Mouse (Mus musculus): ENCODE results near the gene Gm28035. TPM values are rescaled to one million over a fixed set of nuclear protein-coding genes. Genes with fewer than 3 reads are reported as not detected.

The Gm28035 gene
- polyA plus RNA-seq, 1 experiment from 2014 or later: 0.09 TPM

DNA sequence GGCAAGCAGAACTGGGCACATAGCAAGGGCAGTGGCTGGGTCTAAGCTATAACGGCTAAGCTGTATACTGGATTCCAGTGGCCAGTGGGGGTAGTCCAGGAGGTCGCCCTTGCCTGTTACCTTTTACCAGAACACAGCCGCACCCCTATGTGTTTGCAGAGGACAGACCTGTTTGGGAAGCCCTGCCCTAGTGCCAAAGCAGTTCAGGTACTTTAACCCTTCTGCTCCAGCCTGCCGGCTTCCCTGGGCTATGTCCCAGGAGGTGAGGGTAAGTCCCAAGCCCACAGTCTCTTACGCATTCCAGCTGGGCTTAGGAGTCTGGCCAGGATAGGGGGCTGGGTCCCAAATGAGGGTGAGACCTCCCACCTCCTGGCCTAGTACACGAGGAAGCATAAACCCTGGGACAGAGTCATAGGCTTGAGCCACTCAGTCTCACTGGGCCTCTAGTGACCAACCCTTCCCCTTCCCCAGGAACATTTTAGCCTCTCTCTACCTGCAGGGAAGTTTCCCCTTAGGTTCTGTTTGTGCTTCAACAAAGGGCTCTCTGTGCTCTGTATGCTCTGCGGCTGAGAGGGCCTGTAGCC, 4.3 kb downstream of the Gm28035 start:
- WGBS: 80% methylated on average over 7 of the region's 7 CpGs
- Histone ChIP-seq H3K36me3 (replicated peaks) (peaks cover 97% of the 10 kb centered on the region), H3K27ac (no peak overlapping the region), H3K4me1 (peaks cover 15% of the 10 kb centered on the region), H3K9me3 (no peaks in the 10 kb centered on the region), H3K27me3 (ENCODE audit: poor library complexity, severe bottlenecking) (no peaks in the 10 kb centered on the region), H3K4me3 (no peak overlapping the region)
- no peak for DNase-seq (ENCODE audit: extremely low spot score, low spot score)

DNA sequence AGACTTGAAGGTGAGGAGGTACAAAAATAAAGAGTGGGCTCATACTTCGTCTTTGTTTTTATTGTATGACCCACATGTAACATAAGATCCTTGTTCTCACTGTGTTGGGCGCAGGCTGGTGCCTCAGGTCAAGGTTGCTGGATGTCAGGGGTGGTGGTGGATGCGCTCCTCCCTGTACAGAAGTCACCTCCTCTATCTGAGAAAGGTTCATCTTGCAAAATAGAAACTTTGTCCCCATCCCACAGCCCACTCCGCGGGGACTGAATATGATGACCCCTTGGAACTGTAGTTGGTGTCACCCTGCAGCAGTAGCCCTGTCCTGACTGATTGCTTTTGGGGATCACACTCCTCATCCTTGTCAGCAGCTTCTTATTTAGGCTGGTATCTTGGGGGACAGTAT, 6.7 kb downstream of the Gm28035 start:
- no peaks in the 10 kb centered on the region for H3K27me3 ChIP-seq (ENCODE audit: poor library complexity, severe bottlenecking)
- WGBS: 89% methylated on average over 5 of the region's 5 CpGs

DNA sequence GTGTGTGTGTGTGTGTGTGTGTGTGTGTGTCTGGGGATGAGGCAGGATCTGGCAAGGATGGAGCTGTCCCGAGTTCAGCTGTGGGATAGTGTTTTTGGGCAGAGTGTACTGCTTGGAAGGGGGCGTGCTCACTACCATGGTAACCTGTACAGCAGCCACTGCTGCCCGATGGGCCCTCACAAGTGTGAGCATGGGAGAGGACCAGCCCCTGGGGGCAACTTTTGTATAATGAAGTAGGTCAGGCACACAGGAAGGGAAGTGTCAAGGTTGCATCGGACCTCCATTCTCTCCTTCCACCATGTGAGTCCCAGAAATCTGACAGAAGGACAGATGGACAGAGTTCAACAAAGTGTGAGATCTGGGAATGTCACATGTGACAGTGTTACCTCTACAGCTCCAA, 7.3 kb downstream of the Gm28035 start:
- H3K27me3 ChIP-seq (ENCODE audit: poor library complexity, severe bottlenecking): no peaks in the 10 kb centered on the region
- H3K4me1 ChIP-seq: peaks cover 5% of the 10 kb centered on the region
- peaks cover 96% of the 10 kb centered on the region for H3K36me3 ChIP-seq (replicated peaks)
- H3K9me3 ChIP-seq: no peaks in the 10 kb centered on the region
- WGBS: 75% methylated on average over 4 of the region's 4 CpGs
- no peak overlapping the region for H3K4me3 ChIP-seq
- H3K27ac ChIP-seq: no peak overlapping the region
- no peak for DNase-seq (ENCODE audit: extremely low spot score, low spot score)

More for the DNA sequence above, 6.7 kb downstream of the Gm28035 start:
- no peak overlapping the region for H3K4me3 ChIP-seq
- no peaks in the 10 kb centered on the region for H3K9me3 ChIP-seq
- DNase-seq (ENCODE audit: extremely low spot score, low spot score): no peak
- H3K36me3 ChIP-seq (replicated peaks): peaks cover 97% of the 10 kb centered on the region
- no peak overlapping the region for H3K27ac ChIP-seq
- peaks cover 10% of the 10 kb centered on the region for H3K4me1 ChIP-seq

DNA sequence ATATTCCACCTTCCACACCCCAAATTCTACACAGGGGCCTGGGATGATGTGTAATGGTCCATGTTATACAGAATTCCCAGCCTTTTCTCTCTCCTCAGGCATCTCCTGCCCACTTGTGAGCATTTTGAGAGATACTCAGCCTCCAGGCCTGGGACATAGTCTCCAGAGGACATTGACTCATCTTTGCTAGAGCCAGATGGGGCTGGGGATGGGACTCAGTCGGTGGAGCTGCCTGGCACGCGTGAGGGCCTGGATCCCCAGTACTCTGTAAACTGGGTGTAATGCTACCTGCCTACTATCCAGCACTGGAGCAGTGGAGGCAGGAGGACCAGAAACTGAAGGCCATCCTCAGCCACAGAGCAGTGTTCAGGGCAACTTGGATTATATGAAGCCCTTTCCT, 8.8 kb downstream of the Gm28035 start:
- no peaks in the 10 kb centered on the region for H3K9me3 ChIP-seq
- no peak overlapping the region for H3K4me3 ChIP-seq
- peaks cover 96% of the 10 kb centered on the region for H3K36me3 ChIP-seq (replicated peaks)
- H3K4me1 ChIP-seq: peaks cover 4% of the 10 kb centered on the region
- 94% methylated on average over 3 of the region's 3 CpGs for WGBS
- H3K27ac ChIP-seq: no peak overlapping the region
- no peaks in the 10 kb centered on the region for H3K27me3 ChIP-seq (ENCODE audit: poor library complexity, severe bottlenecking)
- no peak for DNase-seq (ENCODE audit: extremely low spot score, low spot score)

DNA sequence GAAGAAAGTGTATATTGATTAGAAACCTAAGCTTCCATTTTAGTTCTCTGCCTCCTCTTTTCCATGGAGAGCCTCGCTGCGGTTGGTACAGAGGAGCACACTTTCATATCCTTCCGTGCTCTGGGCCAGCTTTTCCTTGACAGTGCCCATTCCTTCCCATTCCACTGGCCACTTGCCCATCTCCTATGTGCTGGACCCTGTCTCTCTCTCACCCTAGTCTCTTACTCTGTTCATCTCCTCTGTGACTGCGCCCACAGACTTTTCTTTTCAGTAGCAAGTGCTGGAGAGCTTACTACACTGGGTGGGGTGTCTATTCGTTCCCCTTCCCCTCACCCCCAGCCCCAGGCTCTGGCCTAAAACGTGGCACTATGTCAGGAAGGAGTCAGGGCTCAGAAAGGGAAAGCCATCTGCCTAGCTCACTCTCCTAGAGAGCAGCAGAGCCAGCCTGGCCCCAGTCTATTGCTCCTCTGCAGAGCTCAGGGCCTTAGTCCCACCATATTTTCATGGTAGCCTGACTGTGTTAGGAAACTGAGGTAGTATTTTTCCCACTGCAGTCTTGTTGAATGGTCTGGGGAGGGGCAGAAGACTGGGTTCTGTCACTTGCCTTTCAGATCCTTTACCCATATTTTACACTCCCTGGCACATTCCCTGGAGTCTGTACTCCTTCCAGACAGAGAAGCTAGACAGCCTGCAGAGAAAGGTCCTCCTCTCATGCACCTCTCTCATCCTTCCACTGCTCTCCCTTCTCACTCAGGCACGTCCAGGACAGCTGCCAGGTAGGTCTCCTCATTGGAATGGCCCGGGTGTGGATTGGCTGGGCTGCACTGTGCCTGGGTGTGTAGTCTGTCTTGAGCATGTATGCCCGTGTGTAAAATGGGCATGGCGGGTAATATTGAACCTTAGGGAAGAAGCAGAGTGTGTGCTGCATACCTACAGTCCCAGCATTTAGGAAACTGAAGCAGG, 10.1 kb downstream of the Gm28035 start:
- peaks cover 4% of the 10 kb centered on the region; the same call in 1 of the 2 replicates for H3K4me1 ChIP-seq
- no peak for DNase-seq (ENCODE audit: extremely low spot score, low spot score)
- H3K4me3 ChIP-seq: no peak overlapping the region
- no peaks in the 10 kb centered on the region for H3K27me3 ChIP-seq (ENCODE audit: poor library complexity, severe bottlenecking)
- no peak overlapping the region for H3K27ac ChIP-seq
- no peaks in the 10 kb centered on the region for H3K9me3 ChIP-seq
- H3K36me3 ChIP-seq (replicated peaks): peaks cover 96% of the 10 kb centered on the region
- WGBS: 89% methylated on average over 10 of the region's 10 CpGs

DNA sequence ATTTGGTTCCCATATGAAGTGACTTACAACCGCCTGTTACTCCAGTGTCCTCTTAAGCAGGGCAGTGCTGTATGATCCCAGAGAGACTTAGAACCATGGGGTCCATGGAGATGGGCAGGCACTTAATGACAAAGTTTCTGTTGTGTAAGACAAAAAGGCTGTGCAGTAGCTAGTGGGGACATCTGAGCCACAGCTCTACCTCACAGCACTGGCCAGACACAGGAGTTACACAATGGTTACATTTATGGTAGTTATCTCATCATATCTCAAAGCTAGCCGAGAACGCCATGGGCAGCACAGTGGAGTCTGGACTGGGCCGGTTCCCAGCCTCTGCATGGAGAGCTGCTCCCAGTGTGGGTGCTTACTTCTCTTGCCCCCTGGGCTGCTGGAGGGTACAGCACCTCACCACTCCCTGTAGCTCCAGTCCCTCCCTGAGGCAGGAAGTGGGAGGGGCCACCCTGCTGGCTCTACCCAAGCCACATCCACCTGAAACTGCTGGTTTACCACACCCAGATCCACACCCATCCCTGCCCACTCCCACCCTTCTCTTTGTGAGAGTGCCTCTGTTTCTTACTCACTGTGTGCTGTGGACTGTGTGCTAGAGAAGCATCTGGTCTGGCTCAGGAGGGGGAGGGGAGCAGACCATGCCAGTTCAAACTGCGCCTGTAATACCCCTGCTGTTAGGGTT, 11.2 kb downstream of the Gm28035 start:
- WGBS: 86% methylated on average over 5 of the region's 5 CpGs

DNA sequence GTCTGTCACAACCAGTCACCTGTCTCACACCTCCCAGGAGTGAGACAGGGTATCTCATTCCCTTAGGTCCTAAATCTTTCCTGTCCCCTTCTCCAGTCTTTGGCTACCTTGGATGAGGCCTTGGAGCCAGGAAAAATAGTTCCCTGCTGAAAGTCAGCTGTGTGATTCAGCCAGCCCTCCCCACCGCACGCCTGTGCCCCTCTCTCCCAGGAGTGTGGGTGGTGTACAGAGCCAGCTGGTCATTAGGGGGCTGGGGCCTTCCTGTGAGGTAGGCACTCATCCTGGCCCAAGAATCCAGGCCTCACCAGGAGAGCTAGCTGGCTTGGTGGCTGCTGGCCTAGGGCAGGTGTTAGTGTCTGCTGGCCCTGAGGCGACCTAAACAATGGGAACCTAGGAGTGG, 12.2 kb downstream of the Gm28035 start:
- no peak for DNase-seq (ENCODE audit: extremely low spot score, low spot score)
- Histone ChIP-seq H3K27me3 (ENCODE audit: poor library complexity, severe bottlenecking) (no peaks in the 10 kb centered on the region), H3K36me3 (replicated peaks) (peaks cover 99% of the 10 kb centered on the region), H3K4me3 (no peak overlapping the region), H3K27ac (no peak overlapping the region), H3K4me1 (peaks cover 3% of the 10 kb centered on the region; the same call in 1 of the 2 replicates), H3K9me3 (no peaks in the 10 kb centered on the region)
- WGBS: 86% methylated on average over 3 of the region's 3 CpGs

More for the DNA sequence above, 11.2 kb downstream of the Gm28035 start:
- peaks cover 97% of the 10 kb centered on the region for H3K36me3 ChIP-seq (replicated peaks)
- no peaks in the 10 kb centered on the region for H3K9me3 ChIP-seq
- no peak for DNase-seq (ENCODE audit: extremely low spot score, low spot score)
- no peak overlapping the region for H3K4me3 ChIP-seq
- peaks cover 4% of the 10 kb centered on the region; the same call in 1 of the 2 replicates for H3K4me1 ChIP-seq
- no peak overlapping the region for H3K27ac ChIP-seq
- no peaks in the 10 kb centered on the region for H3K27me3 ChIP-seq (ENCODE audit: poor library complexity, severe bottlenecking)

DNA sequence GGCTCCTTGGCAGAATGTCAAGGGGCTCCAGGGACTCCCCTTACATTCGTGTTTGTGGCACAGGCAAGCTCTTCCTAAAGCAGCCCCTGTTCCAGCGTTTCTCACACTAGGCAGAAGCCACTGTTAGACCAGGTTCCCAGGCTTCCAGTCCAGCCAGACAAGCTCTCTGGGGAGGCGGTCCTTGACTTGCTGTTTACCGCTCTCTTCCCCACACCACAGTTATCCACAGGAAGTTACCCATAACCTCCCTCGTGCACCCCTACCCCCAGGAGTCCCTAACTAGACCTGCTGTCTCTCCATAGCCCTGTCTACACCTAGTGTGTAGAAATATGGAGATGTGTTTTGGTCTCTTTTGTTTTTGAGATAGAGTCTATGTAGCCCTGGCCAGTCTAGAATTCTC, 13.4 kb downstream of the Gm28035 start:
- no peak overlapping the region for H3K27ac ChIP-seq
- no peak overlapping the region for H3K4me3 ChIP-seq
- H3K36me3 ChIP-seq (replicated peaks): peaks cover 99% of the 10 kb centered on the region
- 87% methylated on average over 5 of the region's 5 CpGs for WGBS
- H3K27me3 ChIP-seq (ENCODE audit: poor library complexity, severe bottlenecking): no peaks in the 10 kb centered on the region
- DNase-seq (ENCODE audit: extremely low spot score, low spot score): no peak
- H3K4me1 ChIP-seq: no peaks in the 10 kb centered on the region; the same call in 1 of the 2 replicates
- H3K9me3 ChIP-seq: no peaks in the 10 kb centered on the region

DNA sequence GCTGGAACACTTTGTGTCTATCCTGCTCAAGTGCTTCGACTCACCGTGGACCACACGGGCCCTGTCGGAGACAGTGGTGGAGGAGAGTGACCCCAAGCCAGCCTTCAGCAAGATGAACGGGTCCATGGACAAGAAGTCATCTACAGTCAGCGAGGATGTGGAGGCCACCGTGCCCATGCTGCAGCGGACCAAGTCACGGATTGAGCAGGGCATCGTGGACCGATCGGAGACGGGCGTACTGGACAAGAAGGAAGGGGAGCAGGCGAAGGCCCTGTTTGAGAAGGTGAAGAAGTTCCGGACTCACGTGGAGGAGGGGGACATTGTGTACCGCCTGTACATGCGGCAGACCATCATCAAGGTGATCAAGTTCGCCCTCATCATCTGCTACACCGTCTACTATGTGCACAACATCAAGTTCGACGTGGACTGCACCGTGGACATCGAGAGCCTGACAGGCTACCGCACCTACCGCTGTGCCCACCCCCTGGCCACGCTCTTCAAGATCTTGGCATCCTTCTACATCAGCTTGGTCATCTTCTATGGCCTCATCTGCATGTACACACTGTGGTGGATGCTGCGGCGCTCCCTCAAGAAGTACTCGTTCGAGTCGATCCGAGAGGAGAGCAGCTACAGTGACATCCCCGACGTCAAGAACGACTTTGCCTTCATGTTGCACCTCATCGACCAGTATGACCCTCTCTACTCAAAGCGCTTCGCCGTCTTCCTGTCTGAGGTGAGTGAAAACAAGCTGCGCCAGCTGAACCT, 15.4 kb downstream of the Gm28035 start:
- no peaks in the 10 kb centered on the region for H3K27me3 ChIP-seq (ENCODE audit: poor library complexity, severe bottlenecking)
- H3K27ac ChIP-seq: no peak overlapping the region
- H3K4me1 ChIP-seq: no peaks in the 10 kb centered on the region; the same call in 1 of the 2 replicates
- DNase-seq (ENCODE audit: extremely low spot score, low spot score): no peak
- 98% methylated on average over 42 of the region's 42 CpGs for WGBS
- no peak overlapping the region for H3K4me3 ChIP-seq
- peaks cover 99% of the 10 kb centered on the region for H3K36me3 ChIP-seq (replicated peaks)
- H3K9me3 ChIP-seq: no peaks in the 10 kb centered on the region

DNA sequence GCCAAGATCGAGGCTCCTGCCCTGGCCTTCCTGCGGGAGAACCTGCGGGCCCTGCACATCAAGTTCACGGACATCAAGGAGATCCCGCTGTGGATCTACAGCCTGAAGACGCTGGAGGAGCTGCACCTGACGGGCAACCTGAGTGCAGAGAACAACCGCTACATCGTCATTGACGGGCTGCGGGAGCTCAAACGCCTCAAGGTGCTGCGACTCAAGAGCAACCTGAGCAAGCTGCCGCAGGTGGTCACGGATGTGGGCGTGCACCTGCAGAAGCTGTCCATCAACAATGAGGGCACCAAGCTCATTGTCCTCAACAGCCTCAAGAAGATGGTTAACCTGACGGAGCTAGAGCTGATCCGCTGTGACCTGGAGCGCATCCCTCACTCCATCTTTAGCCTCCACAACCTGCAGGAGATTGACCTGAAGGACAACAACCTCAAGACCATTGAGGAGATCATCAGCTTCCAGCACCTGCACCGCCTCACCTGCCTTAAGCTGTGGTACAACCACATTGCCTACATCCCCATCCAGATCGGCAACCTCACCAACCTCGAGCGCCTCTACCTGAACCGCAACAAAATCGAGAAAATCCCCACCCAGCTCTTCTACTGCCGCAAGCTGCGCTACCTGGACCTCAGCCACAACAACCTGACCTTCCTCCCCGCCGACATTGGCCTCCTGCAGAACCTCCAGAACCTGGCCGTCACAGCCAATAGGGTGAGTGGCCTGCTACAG, 16.4 kb downstream of the Gm28035 start:
- H3K9me3 ChIP-seq: no peaks in the 10 kb centered on the region
- WGBS: 97% methylated on average over 30 of the region's 30 CpGs
- H3K27ac ChIP-seq: no peak overlapping the region
- no peaks in the 10 kb centered on the region for H3K27me3 ChIP-seq (ENCODE audit: poor library complexity, severe bottlenecking)
- H3K4me1 ChIP-seq: no peaks in the 10 kb centered on the region; the same call in 1 of the 2 replicates
- H3K36me3 ChIP-seq (replicated peaks): peaks cover 99% of the 10 kb centered on the region
- no peak overlapping the region for H3K4me3 ChIP-seq
- no peak for DNase-seq (ENCODE audit: extremely low spot score, low spot score)

DNA sequence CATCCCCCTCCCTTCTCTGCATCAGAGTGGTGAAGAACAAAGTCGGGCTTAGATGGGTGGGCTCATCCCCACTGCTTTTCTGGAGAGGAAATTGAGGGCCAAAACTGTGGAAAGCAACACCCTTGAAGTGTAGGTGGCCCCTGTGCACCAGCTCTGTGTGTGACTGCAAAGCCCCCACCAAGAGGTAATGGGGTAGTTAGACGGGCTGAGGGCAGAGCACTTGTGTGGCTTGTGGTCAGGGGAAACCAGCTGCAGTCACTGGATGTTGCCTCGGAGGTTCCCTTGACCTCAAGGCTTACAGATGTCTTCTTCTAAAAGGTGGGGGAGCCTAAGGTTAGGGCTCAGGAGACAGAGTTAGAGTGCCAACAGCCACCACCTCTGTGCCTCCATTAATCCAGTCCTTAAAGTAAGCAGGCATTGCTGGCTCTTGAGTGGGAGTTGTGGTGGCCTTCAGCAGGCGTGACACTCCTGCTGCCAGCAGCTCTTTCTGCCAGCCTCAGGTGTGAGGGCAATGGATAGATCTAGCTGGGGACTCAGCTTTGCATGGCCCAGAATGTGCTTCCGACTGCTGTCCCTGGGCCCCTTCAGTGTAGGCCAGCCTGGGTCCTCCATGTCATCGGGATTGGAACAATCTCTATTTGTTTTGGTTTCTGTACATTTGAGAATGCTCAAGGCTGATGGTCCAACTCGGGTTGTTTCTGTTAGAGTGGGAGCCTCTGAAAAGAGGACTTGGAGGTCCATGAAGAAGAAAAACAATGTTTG, 17.5 kb downstream of the Gm28035 start:
- Histone ChIP-seq H3K27me3 (ENCODE audit: poor library complexity, severe bottlenecking) (no peaks in the 10 kb centered on the region), H3K36me3 (replicated peaks) (peaks cover 99% of the 10 kb centered on the region), H3K4me1 (no peaks in the 10 kb centered on the region), H3K9me3 (no peaks in the 10 kb centered on the region), H3K4me3 (no peak overlapping the region), H3K27ac (0 out of 2 replicates have a peak overlapping the region, but pooled peaks have one; percentile 25)
- 92% methylated on average over 7 of the region's 7 CpGs for WGBS
- no peak for DNase-seq (ENCODE audit: extremely low spot score, low spot score)
